Mouse (Mus musculus) cerebellum, postnatal 14 days (tissue): Measurements from ENCODE around the gene Nek11.

ENCODE experiments used
- DNase-seq, 2 experiments: peaks; one replicate each; pipeline ENCODE4 v3.0.0; 2021; ENCODE audit warnings: mixed read lengths in 2 of 2

Nek11 gene

GRCm38 (mm10) chr9:105395218-105395627 is at the start of gene Nek11, which contains the start of gene Aste1:
TSS of gene Nek11 (minus strand) at chr9:105395524.
TSS of gene Aste1 (plus strand) at chr9:105395392.
- peak; percentile 92 to 95 for DNase-seq

DNA sequence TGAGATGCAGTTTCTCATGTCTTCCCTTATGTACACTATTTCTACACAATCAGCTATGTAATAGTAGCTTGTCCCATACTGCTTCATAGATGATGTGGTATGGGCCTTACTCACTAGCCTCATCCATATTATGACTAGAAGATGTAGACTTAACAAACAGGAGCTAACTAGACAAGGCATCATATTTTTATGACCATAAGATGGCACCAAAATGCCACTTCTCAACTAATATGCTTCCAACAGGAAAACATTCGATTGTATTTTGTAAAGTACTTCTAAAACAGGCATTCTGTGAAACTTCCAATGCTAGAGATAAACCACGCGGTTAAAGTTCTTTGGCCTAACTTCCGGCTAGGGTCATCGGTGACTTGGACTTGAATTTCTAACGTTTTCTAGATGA is 13.2 kb upstream of the Nek11 start:
- DNase-seq = no peak

- no peak for DNase-seq
Observed at GRCm38 (mm10) chr9:105394720-105395119, 604 bp downstream of the Nek11 start.

DNA sequence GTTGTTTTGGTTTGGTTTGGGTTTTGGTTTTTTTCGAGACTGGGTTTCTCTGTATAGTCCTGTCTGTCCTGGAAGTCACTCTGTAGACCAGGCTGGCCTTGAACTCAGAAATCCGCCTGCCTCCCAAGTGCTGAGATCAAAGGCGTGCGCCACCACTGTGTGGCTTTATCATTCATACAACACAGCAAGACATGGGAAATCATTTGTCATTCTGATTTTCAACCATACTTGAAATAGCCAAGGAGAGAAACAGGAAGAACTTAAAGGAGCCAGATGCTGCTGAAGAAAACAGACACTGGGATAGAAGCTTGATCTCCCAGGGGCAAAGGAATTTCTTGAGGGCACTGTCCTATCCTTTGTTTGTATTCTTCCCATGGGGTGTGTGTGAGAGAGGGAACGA is 4.7 kb downstream of the Nek11 start:
- DNase-seq = no peak

GRCm38 (mm10) chr9:105389289-105389688 is 6.0 kb downstream of the Nek11 start:
- DNase-seq = peak; percentile 85 to 91

- no peak for DNase-seq
Observed at GRCm38 (mm10) chr9:105387403-105387802, 7.9 kb downstream of the Nek11 start.

- no peak for DNase-seq
Observed at GRCm38 (mm10) chr9:105379533-105380145, 15.7 kb downstream of the Nek11 start.

GRCm38 (mm10) chr9:105377622-105378021 is 17.7 kb downstream of the Nek11 start:
- DNase-seq = no peak

- DNase-seq = peak; percentile 12 to 31
Observed at GRCm38 (mm10) chr9:105376954-105377530, 18.3 kb downstream of the Nek11 start.

DNA sequence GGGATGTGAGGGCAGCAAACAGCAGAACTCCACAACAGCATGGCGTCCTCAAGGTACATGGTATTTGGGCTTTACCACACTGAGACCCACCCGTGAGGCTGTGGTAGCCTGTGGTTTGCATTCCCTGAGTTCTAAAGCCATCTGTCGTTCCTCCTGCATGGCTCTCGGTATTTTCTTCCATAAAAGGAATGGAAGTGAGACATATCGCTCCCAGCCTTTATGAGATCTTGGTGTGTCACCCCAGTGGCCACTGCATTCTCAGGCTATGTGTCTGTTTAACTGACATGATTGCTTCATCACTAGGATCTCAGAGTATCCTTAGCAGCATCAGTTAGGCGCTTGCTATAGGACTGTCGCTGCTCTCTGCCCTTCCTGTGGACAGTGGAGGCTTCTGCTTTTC is 18.9 kb downstream of the Nek11 start:
- no peak for DNase-seq

DNA sequence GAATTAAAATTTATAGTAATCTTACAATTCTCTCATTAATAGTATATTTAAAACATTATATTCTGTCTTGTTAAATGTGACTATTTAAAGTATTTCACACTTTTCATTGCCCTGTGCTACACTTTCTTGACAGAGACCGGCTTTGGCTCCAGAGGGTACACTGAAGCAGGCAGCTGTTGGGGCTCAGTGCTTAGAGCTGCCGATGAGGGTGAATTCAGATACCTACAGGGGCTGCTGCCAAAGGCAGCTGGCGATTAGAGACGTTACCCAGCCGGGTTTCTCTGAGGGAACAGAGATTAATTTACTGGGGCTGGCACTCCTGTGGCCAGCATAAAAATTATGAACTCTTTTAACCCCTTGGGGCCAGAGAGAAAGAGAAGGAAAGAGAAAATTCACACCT is 21.0 kb downstream of the Nek11 start:
- no peak for DNase-seq

DNA sequence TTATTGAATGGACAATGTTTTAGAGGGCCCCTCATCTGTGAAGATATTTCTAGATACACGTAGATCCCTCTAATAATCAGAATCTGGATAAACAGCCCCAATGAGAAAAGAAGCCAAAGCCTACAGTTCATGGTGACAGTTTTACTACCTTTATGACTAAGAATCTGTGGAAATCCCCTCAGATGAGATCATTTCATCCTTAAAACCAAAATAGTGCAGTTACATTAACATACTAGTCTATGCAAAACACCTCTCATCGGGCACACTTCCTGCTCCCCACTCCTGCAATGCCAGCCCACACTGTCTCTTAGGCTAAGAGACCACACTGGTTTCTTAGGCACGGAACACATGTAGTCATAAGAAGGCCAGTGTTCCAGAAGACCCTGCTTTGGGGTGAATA is 26.7 kb downstream of the Nek11 start:
- DNase-seq = no peak

- no peak for DNase-seq
Observed at GRCm38 (mm10) chr9:105366199-105366598, 29.1 kb downstream of the Nek11 start.

- peak; percentile 24 to 49 for DNase-seq
Observed at GRCm38 (mm10) chr9:105363520-105364231, 31.6 kb downstream of the Nek11 start.

GRCm38 (mm10) chr9:105362181-105362580 is 33.1 kb downstream of the Nek11 start:
- DNase-seq = no peak

- peak; percentile 34 to 35 for DNase-seq
Observed at GRCm38 (mm10) chr9:105349034-105349433, 46.3 kb downstream of the Nek11 start.

DNA sequence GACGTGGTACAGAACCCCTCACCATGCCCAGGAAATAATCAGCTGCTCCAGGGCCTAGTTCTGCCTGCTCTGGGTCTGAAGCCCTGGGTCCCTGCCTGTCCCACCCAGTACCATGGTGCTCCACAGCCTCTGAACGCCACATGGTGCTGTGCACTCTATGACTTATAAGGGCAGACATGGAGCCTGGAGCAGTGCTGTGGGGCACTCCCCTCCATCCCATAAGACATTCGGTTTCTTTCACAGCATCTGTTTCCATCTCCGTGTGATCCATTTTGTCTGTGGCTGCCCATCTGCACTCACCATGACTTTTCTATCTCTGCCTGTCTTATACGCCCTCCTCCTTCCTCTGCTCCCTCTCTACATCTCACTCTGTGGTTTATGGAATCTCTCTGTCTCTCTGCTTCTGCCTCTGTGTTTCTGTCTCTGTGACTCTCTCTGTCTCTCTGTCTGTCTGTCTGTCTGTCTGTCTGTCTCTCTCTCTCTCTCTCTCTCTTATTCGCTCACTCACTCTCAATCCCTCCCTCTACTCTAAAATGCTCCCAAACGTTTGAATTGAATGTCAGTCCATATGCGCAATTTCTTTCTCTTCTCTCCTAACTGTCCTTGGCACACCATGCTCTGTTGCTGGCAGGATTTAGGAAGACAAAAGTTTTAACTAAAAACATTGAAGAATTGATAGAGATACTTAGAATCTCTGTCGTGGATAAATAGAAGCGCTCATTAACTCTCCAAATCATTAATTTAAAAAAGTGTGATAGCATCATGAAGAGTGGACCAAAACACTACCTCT is 46.9 kb downstream of the Nek11 start:
- DNase-seq = no peak

GRCm38 (mm10) chr9:105342994-105343656 is 52.2 kb downstream of the Nek11 start:
- DNase-seq = peak; percentile 5 to 11

DNA sequence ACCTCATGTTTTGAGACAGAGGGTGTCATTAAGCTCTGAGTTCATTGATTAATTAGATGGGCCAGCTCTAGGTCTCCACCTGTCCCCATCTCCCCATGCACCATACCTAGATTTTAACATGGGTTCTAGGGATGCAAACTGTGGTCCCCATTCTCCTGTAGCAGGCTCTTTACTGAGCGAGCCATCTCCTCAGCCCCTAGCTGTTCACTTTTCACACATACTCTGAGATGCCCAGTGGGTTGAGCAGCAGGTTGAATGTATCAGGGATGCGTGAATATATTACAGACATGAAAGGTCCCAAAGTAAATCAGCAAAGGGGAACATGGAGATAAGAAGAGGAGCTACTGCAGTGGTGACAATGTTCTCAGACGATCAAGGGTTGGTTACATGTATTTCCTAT is 52.8 kb downstream of the Nek11 start:
- no peak for DNase-seq

DNA sequence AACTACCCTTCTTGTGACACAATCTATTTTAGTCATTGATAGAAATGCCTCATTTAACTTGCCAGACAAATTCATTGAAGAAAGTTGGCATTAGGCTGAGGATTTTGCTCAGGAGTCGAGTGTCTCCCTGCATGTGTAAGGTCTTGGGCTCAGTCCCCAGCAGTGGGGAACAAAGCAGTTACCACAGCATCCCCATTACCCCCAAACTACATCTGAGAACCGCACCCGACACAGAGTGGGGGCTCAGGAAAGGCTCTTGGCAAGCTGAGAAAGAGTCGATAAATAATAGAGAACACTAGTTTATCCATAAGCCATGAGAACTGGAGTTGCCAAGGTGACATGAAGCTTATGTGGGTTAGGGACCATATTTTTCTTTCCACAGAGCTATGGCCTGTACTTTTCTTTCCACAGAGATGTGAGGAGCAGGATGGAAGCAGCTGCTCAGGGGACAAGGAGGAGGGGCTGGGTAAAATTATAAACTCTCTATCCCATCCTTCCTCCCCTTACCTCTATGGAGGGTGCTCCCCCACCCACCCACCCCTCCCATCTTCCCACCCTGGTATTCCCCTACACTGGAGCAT is 62.8 kb downstream of the Nek11 start:
- no peak for DNase-seq

- DNase-seq = no peak
Observed at GRCm38 (mm10) chr9:105321856-105322255, 73.5 kb downstream of the Nek11 start.

- DNase-seq = peak; percentile 21 to 30
Observed at GRCm38 (mm10) chr9:105313250-105313649, 82.1 kb downstream of the Nek11 start.
